Mouse (Mus musculus) adrenal gland, postnatal 10 days (tissue): Measurements from ENCODE around the gene Naa38. TPM values are rescaled to one million over a fixed set of nuclear protein-coding genes. Genes with fewer than 3 reads are reported as not detected.

Experiments
- DNase-seq: peaks from one replicate; pipeline ENCODE4 v3.0.0; 2021; ENCODE audit warnings: mixed read lengths
- total RNA-seq, 2 experiments: library from RNA; stranded (reverse); gene quantifications; 2 replicates each; pipeline ENCODE4 v1.2.3; 2021

Gene Naa38
- total RNA-seq, 2 experiments from 2014 or later = 124 to 138 TPM

DNA sequence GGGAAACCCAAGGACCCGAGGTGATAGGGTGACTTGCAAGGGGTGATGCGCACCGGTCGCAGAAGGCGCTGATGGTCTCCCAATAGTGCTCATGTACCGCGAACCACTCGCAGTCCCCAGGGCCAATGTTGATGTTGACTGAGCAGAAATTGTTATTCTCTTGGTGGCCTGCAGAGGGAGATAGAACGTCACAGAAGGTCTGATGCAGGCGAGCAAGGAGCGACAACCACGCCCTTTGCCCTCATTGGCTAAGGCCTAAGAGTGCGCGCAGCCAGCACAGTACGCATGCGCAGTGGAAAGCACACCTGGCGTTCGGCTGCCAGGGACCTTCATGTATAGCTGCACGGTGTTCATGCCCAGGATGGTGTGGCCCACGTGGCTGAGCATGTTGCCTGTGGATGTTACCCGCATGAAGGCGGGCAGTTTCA, 5.9 kb downstream of the Naa38 start:
- peak; percentile 88 for DNase-seq

DNA sequence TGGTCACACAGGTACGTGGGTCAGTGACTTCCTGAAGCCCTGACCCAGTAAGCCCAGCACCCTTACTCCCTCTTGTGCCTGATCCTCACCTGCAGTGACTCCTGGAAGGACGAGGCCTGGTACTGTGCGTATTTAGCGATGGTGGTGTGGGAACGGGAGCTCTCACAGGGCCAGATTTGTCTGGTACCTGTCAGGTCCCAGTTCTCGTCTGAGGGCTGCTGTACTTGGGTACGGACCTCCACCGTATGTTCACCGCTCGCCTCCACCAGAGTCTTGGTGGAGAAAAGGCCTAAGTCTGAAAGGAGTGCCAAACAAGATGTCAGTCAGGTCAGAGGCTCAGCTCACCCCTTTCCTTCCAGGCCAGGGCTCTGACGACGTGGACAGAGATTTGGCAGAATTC, 6.7 kb downstream of the Naa38 start:
- DNase-seq = no peak

DNA sequence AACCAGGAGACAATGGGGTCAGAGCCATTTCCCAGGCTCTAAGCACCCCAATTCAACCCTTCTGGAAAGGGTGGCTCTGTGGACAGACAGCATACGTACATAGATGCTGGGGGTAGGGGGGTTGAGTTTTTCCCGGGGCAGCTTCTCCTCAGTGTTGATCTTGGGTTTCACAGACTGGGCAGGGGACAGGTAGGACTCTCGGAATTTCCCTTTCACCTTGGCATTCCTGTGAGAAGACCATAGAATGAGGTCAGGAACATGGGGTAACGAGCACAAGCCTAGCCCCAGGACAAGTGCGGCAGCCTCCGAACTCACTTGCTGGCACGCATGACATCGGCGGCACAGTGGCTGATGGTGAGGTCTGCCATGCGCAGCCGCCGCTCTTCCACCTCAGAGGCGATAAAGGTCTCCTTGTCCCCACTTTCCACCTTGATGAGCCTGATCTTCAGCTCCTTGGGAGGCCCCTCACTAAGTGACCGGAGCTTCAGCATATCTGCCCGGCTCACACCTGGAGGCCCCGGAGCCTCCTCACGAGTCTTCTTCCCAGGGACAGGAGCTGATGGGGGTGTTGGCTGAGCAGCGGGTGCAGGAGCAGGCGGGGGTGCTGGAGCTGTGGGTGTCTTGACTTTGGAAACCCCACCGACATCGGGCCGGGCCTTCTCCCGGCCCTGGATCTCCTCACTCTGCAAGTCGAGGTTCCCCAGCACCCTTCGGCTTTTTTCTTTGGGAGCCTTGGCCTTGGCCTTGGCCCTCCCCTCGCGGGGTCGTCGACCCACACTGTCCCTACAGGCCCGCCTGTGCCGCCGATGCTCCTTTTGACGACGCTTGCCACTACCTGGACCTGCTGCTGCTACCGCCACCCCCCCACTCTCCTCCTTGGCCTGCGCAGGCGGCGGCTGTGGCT, 8.7 kb downstream of the Naa38 start:
- no peak for DNase-seq

DNA sequence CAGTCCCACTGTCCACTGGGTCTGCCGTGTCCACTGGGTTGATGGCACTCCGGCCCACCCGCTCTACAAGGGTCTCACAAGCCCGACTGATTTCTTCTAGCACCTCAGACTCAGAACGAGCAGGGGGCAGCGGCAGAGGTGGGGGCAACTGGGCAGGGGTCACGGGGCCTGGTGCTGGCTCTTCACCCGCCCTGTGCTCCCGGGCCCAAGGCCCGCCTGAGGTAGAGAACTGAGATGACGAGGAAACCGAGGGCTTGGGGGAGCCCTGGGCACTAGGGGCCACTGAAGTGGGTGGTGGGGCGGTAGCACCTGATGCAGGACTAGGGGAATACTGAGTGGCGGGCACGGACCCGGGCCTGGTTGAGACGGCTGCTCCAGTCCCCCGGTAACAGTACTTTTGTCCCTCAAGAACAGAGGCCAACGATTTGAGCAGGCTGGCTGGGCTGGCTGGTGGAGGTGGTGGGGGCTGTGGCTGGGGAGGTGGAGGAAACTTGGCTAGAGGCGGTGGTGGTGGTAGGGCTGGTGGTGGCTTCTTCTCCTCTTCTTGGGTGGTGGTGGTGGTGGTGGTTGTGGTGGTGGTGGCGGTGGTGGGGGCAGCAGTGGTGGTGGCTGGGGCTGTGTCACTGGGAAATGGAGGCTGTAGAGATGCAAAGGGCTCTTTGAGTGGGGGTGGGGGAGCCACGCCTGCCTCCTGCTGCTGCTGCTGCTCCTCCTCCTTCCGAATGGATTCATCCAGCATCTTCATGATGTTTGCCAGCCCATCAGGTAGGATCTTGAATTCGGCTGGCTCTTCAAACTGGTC, 9.5 kb downstream of the Naa38 start:
- no peak for DNase-seq

DNA sequence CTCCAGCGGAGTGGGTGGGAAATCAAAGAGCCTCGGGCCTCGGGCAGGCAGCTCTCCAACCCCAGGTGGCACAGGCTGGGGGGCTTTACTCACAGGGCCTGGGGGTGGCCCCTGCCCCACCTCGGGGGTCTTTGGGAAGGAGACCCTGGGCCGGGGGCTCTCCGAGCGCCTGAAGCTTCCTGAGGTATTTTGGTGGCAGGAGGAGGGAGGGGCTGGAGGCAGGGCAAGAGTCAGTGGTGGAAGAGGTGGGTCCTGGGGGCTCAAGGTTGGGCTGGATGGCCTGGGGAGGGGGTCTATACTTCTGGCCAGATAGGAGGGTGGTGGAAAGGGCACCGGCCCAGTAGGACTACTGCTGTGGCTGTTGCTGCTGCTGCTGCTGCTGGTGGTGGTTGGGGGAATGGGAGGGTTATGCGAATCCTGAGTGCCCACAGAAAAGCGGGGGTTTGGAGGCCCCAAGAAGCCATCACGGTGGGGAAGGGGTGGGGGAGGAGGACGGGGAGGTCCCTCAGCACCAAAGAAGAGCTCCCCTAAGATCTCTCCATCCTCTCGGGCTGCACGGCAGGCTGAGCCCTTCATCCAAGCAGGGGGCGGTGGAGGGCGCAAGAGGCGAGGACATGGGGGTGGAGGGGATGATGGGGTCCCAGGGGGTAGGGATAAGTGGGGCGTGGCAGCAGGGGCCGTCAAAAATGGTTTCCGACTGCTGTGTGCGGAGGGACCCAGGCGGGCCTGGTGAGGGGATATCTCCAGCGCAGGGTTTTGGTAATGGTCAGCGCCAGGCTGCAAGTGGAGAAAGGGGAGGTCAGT, 10.3 kb downstream of the Naa38 start:
- no peak for DNase-seq

DNA sequence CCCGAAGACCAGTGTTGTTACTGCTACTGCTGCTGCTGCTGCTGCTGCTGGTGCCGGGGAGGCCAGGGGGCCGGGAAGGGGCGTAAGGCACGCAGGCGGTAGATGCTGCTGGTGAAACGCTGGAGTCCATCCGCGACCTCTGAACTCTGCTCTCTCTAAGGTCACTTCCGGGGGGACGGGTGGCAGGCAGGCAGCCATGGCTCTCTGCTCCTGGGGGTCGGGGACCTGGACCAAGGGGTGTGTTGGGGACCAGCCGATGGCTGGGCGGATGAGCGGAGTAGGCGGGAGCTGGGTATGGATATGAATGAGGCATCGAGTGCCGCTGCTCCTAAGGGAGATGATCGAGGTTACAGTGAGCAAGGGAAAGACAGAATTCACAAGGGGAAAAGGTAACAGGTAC, 11.0 kb downstream of the Naa38 start:
- DNase-seq = no peak

DNA sequence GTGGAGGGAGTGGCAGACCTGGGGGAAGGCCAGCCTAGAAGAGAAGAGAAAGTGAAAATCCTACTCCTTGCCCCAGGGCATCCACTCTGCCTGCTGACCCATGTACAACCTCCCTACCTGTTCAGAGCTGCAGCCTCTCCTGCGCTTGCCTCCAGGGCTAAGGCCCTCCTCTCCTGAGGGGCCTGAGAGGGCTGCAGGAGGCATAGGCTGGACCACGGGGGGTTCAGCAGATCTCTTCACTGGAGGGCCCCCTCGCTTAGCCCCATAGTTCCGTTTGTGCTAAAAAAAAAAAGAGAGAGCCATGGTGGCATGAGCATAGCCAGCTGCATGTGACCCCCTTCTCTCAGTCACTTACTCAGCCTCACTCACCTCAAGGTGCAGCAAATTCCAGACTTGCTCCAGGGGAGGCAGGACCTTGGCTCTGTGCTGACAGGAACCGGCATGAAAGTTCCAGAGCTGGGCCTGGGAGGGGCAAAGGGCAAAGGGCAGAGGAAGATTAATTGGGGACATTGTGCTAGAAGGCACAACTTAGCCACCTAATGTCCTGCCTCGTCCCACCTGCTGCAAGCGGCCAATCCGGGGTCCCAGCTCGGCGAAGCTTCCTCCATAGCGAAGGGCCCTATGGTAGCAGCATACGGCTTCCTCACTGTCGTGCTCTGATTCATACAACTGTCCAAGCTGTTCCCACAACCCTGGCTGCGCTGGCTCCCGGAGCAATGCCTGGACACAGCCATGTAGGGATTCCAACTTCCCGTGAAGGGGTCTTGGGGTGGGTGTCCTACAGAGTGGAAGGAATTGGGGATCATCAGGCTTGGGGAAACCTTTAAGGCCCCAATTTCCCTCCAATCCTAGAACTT, 11.8 kb downstream of the Naa38 start:
- DNase-seq = no peak

DNA sequence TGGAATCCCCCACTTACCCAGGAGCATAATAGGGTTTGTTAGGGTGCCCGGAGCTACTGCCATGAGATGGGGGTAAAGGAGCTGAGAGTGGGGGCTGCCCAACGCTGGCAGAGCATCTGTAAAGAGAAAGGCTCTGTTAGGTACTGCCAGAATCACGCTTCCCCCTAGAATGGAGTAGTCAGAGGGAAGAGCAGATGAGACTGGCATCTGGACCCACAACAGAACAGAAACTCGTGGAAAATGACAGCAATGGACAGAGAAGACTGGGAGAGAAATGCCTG, 12.4 kb downstream of the Naa38 start:
- DNase-seq = no peak

DNA sequence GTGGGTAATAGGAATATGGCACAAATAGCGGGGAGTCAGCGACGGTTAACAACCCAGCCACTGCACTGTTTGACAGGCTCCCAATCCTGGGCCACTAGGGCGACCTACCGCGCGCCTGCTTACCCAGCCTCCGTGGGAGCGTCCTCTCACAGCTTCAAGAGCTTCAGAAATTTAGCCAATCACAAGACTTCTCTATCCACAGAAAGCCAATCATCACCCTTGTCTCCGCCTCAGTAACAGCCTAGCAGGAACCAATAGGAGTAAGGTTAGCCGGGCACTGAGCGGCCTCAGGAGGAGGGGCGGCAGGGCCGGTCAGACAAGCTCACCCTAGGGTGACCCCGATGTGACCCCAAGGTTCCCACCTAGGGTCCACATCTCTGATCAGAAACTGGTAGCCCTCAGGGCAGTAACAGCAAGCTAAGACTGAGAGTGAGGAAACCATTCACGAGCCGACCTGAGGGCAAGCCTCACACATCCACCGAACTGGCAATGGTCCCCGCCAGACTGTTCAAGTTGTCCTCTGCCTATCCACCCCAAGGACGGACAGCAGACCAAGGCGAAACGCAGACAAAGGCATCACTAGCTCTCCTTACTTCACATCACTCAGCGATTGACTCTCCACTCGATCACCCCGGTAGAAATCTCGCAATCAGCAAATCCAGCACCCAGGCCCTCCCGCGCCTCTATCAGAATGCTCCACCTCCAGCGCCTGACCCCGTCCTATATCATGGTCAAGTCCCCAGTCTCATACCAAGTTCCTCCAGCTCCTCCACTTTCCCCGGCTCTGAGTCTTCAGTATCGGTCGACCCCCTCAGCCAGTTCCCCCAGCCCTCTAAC, 13.5 kb downstream of the Naa38 start:
- peak; percentile 86 for DNase-seq

DNA sequence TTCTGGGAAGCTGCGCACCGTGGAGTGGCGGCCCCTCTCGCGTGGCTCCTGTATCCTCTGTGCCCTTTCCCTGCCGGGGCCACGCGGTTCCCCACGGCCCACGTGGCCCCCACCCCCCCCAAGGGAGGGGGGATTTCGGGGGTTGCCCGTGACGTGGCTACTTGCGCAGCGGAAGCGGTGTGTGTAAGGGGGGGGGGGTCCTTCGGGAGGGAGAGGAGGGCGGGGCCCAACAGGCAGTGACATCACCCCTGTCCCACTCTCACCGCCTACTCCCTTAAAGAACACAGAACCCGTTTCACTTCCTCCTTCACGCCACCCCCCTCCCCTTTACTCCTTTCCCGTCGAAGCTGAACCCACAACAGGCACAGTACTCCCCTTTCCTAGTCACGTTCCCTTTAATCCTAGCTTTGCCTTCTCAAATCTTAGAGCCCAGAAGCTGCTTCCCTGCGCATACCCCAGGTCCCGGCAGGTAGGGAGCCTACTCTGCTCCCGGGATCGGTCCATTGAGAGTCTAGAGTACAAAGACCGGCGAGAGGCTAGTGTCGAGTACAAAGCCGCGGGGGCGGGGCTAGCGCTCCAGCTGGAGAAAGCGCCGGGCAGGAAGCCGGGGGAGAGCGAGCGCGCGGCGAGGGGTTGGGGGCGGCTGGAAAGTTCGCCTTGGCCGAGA, 14.2 kb downstream of the Naa38 start:
- DNase-seq = peak; percentile 91

DNA sequence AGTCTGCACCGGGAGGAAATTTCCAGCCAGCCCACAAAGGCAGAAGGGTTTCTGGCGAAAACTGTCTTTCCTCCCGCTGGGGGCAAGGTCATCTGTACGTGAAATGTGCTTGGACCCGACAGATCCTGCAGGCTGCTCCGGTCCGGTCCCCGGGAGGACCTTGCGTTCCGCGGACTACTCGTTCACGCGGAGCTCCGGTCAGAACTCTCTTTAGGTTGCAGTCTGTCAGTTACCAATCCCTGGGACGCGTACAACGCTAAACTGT, 14.7 kb downstream of the Naa38 start:
- no peak for DNase-seq

DNA sequence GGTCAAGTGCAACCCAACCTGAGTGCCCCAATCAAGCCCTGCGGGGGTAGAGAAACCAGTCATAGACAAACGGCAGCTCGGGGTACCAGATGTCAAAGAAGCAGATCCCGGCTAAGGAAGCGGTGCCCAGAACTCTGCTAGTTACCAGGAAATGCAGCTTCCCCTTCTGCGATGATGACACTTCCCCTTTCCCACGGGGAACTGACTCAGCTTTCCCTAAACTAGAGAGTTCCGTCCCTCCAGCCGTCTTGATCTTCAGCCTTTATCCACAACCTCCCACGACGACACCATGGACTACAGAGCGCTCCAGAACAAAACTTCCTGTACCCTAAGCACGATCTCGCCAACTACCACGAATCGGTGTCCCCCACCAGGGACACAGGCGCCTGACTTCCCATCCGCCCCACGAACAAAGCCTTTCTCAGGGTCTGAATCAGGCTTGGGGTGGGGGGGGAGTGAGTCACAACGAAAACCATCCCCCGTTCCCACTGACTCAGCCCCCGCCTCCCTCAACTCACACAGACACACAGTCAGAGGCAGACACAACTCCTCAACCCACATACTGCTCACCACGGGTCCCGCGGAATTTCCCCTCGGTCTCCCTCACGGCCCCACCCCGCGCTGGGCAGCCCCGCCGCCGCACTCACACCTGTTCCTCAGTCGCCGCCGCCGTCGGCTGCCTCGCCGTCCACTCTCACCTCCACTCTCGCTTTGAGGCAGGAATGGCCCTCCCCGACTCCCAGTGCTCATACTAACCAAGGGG, 15.2 kb downstream of the Naa38 start:
- peak; percentile 77 for DNase-seq

DNA sequence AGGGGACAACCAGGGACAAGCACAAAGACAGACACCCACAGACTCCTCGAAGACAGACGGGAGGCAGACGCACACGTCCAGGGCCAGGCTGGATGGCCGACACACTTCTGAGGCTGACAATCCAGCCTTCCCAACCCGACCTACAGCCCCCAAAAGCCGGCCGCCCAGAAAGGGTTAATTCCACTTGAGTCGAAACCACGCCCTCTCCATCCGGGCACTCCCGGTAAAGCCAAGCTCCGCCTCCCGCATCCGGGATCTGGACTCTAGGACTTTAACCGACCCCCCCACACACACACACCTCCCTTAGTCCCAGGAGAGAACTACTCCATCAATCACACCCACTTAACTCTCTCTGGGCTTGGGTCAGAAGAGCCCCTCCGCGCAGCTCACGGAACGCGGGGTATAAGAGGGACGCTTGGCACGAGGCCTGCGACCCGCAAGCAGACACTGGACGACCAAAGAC, 15.8 kb downstream of the Naa38 start:
- peak; percentile 98 for DNase-seq

DNA sequence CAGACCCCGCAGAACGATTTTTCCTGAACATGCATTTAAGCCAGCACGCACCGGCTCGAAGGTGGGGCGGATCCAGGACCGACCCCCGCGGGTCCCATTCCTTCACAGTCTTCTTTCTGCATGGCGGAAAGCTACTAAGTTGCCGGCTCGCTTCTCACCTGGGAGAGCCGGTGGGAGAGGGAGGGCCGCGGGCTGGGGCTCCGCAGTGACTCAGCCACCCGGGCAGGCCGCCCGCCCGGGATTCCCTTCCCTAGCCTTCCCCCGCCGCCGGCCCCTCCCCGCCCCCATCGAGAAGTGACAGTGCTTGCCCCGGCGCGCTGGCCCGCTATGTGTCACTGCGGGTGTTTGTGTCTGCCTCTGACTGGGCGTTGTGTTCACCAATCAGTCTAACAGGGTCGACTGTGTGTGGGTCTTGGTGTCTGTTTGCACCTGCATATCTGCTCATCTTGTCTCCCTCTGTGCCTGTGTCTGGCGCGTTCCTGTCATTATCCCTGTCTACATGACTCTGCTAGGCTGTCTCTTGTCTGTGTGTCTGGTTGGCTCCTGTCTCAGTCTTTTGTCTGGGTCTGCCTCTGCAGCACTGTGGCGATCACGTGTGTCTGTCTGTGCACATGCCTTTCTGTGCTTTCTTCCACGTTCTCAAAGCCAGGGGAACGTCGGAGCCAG, 16.4 kb downstream of the Naa38 start:
- DNase-seq = peak; percentile 92

DNA sequence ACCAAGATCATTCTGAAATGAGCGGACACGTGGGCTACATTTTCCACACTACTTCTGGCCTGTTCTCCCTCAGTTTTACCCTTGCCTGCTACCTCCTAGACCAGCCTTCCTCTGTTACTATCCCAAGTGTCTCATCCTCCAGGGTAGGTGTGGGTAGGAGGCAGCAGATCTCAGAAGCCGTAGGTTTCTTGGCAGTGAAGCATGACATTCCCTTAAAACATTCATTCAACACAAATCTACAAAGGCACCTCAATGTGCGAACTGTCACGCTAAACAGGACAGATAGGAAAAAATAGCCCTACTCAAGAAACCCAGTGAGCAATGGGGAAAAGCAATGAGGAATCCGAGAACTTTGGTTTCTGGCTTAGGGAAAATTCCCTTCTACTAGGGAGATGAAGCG, 17.3 kb downstream of the Naa38 start:
- no peak for DNase-seq

DNA sequence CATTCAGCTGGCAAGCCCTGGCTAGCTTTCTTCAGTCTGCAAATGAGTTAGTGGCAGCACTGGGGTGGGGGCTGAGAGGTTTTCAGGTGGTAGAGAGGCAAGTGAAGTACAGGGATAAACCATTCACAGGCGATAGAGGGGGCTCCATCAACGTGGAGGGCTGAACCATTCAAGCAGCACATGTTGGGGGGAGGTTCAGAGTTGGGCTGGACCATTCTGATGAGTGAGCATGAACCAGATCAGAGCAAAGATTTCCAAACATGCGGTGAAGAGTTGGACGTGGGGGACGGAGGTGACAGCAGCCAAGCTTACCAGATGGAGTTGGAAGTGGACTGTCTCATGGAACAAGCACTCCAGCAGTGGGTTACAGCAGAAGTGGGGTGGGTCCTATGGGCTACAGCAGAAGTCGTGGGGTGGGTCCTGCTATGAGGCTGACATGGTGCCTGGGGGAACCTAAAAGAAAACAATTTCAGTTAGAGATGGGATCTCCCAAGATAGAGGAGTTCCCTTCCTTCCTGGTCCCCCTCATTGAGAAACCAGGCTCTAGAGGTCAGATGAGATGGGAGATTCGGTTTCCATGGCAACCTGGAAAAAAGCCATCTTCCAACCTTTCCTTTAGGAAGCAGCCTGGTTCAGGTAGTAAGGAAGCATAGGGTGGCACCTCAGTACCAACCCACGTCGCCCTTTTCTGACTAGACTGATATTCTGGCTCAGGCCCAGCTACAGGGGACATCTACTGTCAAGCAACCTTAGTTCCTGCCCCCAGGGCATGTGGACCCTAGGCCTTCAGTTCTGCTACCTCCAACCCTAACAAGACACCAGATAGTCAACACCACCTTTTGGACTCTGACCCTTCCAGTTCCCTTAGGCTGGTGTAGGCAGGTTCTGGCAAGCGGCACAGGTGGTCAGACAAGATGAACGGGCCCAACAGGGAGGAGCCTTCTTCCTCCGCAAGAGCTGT, 18.2 kb downstream of the Naa38 start, which contains the start of gene Kdm6b:
Gene Kdm6b, minus strand, starts transcription at position 455 of the 961 bp plus-strand sequence.
- DNase-seq = no peak

DNA sequence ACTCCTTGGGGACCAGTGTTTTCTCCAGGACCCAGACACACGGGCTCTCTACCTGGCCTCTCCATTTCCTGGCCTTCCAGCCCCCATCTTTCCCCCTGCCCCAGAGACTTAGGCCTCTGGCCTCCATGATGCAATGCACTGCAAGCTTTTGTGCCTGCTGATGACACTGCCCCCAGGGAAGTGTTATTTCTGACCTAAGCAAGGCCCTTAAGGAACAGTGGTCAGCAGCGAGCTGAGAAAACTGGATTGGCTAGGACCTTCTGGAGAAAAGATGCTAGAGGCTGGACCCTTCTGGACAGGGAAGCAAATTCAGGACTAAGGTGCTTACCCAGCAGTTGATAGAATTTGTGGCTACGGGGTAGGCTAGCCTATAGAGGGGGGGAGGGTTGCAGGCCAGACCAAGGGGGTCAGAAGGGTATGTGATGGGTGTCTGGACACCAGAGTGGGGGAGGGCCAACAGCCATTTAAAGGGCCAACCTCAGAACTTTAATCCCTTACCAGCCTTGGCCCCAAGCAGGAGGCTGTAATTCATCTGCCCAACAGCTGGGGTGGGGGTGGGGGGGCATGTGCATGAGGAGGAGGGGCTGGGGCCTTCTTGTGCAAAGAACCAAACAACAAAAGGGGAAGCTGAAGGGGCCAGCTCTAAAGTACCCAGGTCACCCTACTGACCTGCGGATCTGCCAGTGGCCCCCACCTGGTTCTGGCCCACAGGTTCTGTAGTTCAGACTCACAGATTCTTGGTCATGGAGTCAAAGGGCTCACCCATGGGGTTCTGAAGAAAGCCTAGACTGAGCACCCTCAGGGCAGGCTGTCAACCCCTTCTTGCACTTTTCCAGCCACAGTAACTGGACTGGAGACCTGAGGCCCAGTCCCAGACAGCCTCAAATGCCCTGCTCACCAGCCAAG, 19.4 kb downstream of the Naa38 start:
- no peak for DNase-seq
